Mouse (Mus musculus) forebrain, postnatal 0 days (tissue): ENCODE measurements around the gene Xrcc1. TPM values are rescaled to one million over a fixed set of nuclear protein-coding genes. Genes with fewer than 3 reads are reported as not detected.
"Not testable (repeated sequence)": the region's sequence is repeated elsewhere in the genome, so short reads cannot be mapped to it uniquely, and the experiment has no call there.

Experiments
- ATAC-seq: fragments of 200-750 bp; cut with Nextera tagmentation; 2 replicates; pipeline ENCODE4 v1.8.0; 2017; ENCODE audit warnings: mild to moderate bottlenecking, moderate library complexity
- DNase-seq: peaks from one replicate; pipeline ENCODE4 v3.0.0-alpha.2; 2015
- H3K27ac ChIP-seq: fragments of 300-500 bp; sonication (generic); 2 replicates; pipeline ENCODE4 v1.5.1; 2014; ENCODE audit warnings: low read depth, mild to moderate bottlenecking, antibody characterized with exemption, low read length, moderate library complexity, mixed read lengths
- H3K27me3 ChIP-seq: fragments of 300-500 bp; sonication (generic); 2 replicates; pipeline ENCODE4 v1.6.1; 2014; ENCODE audit warnings: mild to moderate bottlenecking, low read length, mixed read lengths; ENCODE audit not compliant: insufficient read depth
- H3K36me3 ChIP-seq: fragments of 300-500 bp; sonication (generic); 2 replicates; pipeline ENCODE4 v1.6.1; 2014; ENCODE audit warnings: mild to moderate bottlenecking, moderate library complexity; ENCODE audit not compliant: insufficient read depth
- H3K4me1 ChIP-seq: fragments of 300-500 bp; sonication (generic); 2 replicates; pipeline ENCODE4 v1.6.1; 2014; ENCODE audit warnings: antibody characterized with exemption; ENCODE audit not compliant: insufficient read depth
- H3K4me2 ChIP-seq: fragments of 300-500 bp; sonication (generic); 2 replicates; pipeline ENCODE4 v1.6.1; 2014; ENCODE audit warnings: low read depth, mild to moderate bottlenecking, moderate library complexity
- H3K4me3 ChIP-seq: fragments of 300-500 bp; sonication (generic); 2 replicates; pipeline ENCODE4 v1.5.1; 2014; ENCODE audit warnings: low read depth, low read length, mixed read lengths
- H3K9ac ChIP-seq: fragments of 300-500 bp; sonication (generic); 2 replicates; pipeline ENCODE4 v1.6.1; 2014; ENCODE audit warnings: mild to moderate bottlenecking
- H3K9me3 ChIP-seq: fragments of 300-500 bp; sonication (generic); 2 replicates; pipeline ENCODE4 v1.6.1; 2016; ENCODE audit warnings: low read length
- CTCF ChIP-seq: sonication (generic); IDR thresholded peaks from 2 replicates; pipeline ENCODE4 v1.5.1; 2016; ENCODE audit warnings: antibody characterized with exemption, control low read depth, low read depth
- WGBS: fragments of 180-500 bp; shearing (Covaris S2); extraction: QIAGEN DNeasy Blood & Tissue Kit; methylation state at CpG from one replicate; pipeline ENCODE4 v1.1.7; 2014; 5-methylcytosine and 5-hydroxymethylcytosine counted together
- polyA plus RNA-seq: library from polyadenylated mRNA; unstranded; fragments of >200 nt; fragmentation: Nextera tagmentation; extraction: Ambion mirVana; gene quantifications from 2 replicates; pipeline ENCODE4 v1.2.1, GENCODE M21; 2015
- total RNA-seq: library from RNA; depleted of rRNA; stranded (reverse); fragments of >200 nt; gene quantifications from 2 replicates; pipeline ENCODE4 v1.2.3, GENCODE M21; 2014

The Xrcc1 gene
- total and polyA plus RNA-seq, 2 experiments from 2014 or later, result 48.6 to 49.8 TPM

DNA sequence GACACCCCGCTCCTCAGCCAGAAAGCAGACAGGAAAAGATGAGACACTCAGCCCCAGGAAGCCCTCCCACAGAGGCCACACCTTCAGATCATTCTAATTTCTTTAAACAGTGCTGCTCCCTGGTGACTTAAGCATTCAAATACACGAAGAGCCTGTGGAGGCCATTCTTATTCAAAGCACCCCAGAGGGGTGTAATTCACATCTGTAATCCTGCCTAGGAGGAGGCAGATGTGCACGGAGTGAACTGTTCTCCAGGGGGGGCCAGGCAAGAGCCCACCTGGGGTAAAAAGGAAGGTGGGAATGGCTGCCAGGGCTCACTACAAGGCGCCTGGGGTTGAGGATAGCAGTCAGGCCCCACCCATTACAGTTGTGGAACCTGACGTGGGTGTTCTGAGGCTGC lies 29.0 kb upstream of the Xrcc1 start:
- ATAC-seq, result peak; percentile 9; the same call in 1 of the 2 replicates
- Histone ChIP-seq H3K27me3 (no peaks in the 10 kb centered on the region), H3K9me3 (no peaks in the 10 kb centered on the region)

DNA sequence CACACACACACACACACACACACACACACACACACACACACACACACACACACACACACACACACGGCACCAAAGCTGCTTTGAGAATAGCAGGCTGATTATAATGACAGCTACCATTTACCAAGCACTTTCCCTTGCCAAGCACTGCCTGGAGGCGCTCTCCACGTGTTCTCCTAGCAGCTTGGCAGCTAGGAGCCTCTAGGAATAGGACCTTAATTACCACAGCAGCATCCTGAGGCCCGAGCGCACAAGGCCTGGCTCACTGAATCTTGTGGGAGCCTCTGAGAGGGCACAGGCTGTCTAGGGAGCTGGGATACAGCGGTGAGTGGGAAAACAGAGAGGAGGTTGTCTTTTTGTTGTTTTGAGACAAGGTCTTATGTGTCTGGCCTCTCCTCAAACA lies 28.4 kb upstream of the Xrcc1 start:
- no peak for TF ChIP-seq CTCF
- peak overlapping the region; percentile 77 for H3K27ac ChIP-seq
- H3K4me1 ChIP-seq, result no peaks in the 10 kb centered on the region
- H3K4me3 ChIP-seq, result no peak overlapping the region
- no peak overlapping the region for H3K9ac ChIP-seq
- ATAC-seq (peak; percentile 82), DNase-seq (peak; percentile 74)
- H3K4me2 ChIP-seq, result no peak overlapping the region
- WGBS, result 29% methylated on average over 6 of the region's 6 CpGs
- no peaks in the 10 kb centered on the region for H3K27me3 ChIP-seq
- H3K36me3 ChIP-seq, result peaks cover 11% of the 10 kb centered on the region
- no peaks in the 10 kb centered on the region for H3K9me3 ChIP-seq

More for the DNA sequence above, 29.0 kb upstream of the Xrcc1 start:
- DNase-seq, result no peak
- Histone ChIP-seq H3K4me1 (no peaks in the 10 kb centered on the region), H3K36me3 (peaks cover 13% of the 10 kb centered on the region), H3K27ac (peak overlapping the region; percentile 50; the same call in 1 of the 2 replicates), H3K4me3 (no peak overlapping the region), H3K9ac (no peak overlapping the region), H3K4me2 (no peak overlapping the region)
- 39% methylated on average over 5 of the region's 5 CpGs for WGBS
- no peak for TF ChIP-seq CTCF

GRCm38 (mm10) chr7:24519130-24519529 lies 27.0 kb upstream of the Xrcc1 start:
- ATAC-seq (no peak), DNase-seq (no peak)
- Histone ChIP-seq H3K36me3 (peaks cover 11% of the 10 kb centered on the region), H3K4me1 (no peaks in the 10 kb centered on the region), H3K4me2 (no peak overlapping the region), H3K9ac (no peak overlapping the region), H3K4me3 (no peak overlapping the region), H3K27me3 (no peaks in the 10 kb centered on the region), H3K27ac (no peak overlapping the region), H3K9me3 (no peaks in the 10 kb centered on the region)
- TF ChIP-seq CTCF, result no peak
- WGBS, result 18% methylated on average over 3 of the region's 3 CpGs

DNA sequence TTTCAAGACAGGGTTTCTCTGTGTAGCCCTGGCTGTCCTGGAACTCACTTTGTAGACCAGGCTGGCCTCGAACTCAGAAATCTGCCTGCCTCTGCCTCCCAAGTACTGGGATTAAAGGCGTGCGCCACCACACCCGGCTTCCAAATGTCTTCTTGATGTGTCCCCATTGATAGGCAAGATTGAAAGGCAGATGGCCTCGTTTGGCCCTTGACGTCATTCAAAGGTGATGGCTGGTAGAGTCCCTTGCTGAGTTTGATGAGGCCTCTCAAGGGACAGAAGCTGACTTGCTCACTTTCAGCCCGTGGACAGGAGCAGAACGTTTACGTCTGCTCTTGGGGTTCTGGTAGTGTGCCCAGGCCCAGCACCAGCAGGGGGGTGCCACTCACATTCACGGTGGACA lies 26.0 kb upstream of the Xrcc1 start:
- WGBS, result 82% methylated on average over 9 of the region's 10 CpGs
- H3K4me2 ChIP-seq, ATAC-seq, H3K36me3 ChIP-seq, H3K9ac ChIP-seq, H3K9me3 ChIP-seq, DNase-seq, H3K27ac ChIP-seq, H3K27me3 ChIP-seq, H3K4me1 ChIP-seq, H3K4me3 ChIP-seq: not testable (repeated sequence)

DNA sequence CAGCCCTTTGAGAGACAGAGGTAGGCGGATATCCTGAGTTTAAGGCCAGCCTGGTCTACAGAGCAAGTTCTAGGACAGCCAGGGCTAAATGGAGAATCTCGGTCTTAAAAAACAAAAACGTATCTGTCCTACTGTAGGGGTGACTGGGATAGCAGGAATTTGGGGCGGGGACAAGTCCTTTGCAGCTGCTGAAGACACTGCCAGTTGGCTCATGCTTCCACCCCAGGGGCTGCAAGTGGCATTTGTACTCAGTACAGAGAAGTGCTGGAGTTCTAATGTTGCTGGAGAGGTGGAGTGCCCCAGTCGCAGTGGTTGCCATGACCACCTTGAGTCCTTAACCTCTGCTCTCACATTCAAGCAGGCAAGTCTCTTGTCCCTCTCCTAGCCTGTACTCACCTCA lies 23.3 kb upstream of the Xrcc1 start:
- Histone ChIP-seq H3K4me3 (no peak overlapping the region), H3K27ac (no peak overlapping the region), H3K9me3 (no peaks in the 10 kb centered on the region), H3K4me1 (no peaks in the 10 kb centered on the region), H3K36me3 (no peaks in the 10 kb centered on the region; the same call in 1 of the 2 replicates), H3K9ac (no peak overlapping the region), H3K4me2 (no peak overlapping the region), H3K27me3 (no peaks in the 10 kb centered on the region)
- ATAC-seq (no peak), DNase-seq (no peak)
- TF ChIP-seq CTCF, result no peak
- WGBS, result 57% methylated on average over 5 of the region's 5 CpGs

DNA sequence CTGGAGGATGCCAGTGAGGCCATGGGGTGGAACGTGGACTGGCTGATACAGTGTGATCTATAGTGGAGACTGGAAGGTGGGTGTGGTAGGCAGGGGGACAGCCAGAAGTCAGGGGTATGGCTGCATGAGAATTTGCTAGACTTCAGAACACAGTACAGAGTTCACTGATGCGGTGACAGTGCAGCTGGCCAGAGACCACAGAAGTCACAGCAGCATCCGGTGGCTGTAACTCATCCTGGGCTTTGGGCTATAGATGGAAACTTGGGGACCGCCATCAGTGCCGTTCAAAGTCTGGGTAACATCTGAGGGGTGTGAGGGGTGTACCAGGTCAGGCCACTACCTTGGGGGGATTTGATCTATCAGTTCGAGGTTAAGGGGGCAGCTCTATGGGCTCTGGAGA lies 22.4 kb upstream of the Xrcc1 start:
- Histone ChIP-seq H3K9ac (no peak overlapping the region), H3K4me1 (no peaks in the 10 kb centered on the region), H3K9me3 (no peaks in the 10 kb centered on the region), H3K27me3 (no peaks in the 10 kb centered on the region), H3K4me3 (no peak overlapping the region), H3K4me2 (no peak overlapping the region), H3K27ac (no peak overlapping the region), H3K36me3 (no peaks in the 10 kb centered on the region; the same call in 1 of the 2 replicates)
- no peak for TF ChIP-seq CTCF
- DNase-seq, result no peak
- WGBS, result 91% methylated on average over 6 of the region's 6 CpGs
- ATAC-seq, result no peak

- H3K9ac ChIP-seq, result no peak overlapping the region
- DNase-seq (no peak), ATAC-seq (no peak)
- peaks cover 6% of the 10 kb centered on the region; the same call in 1 of the 2 replicates for H3K4me1 ChIP-seq
- no peaks in the 10 kb centered on the region for H3K27me3 ChIP-seq
- no peaks in the 10 kb centered on the region for H3K9me3 ChIP-seq
- TF ChIP-seq CTCF, result 0 out of 2 replicates have a peak, but pooled peaks have one; percentile 10
- H3K27ac ChIP-seq, result no peak overlapping the region
- H3K4me2 ChIP-seq, result no peak overlapping the region
- no peaks in the 10 kb centered on the region for H3K36me3 ChIP-seq
- H3K4me3 ChIP-seq, result no peak overlapping the region
- WGBS, result 86% methylated on average over 6 of the region's 6 CpGs
Observed at GRCm38 (mm10) chr7:24524978-24525377, 21.1 kb upstream of the Xrcc1 start.
